Mouse (Mus musculus): Measurements from ENCODE around the gene Zscan5b.
A peak's percentile ranks its signal among the peaks of the same experiment; 100 is the strongest.
"Not testable (repeated sequence)": the region's sequence is repeated elsewhere in the genome, so short reads cannot be mapped to it uniquely, and the experiment has no call there.

The Zscan5b gene

GRCm38 (mm10) chr7:6221978-6222377, at the start of gene Zscan5b:
TSS of gene Zscan5b (plus strand) at chr7:6222278.
- DNase-seq, result no peak

DNA sequence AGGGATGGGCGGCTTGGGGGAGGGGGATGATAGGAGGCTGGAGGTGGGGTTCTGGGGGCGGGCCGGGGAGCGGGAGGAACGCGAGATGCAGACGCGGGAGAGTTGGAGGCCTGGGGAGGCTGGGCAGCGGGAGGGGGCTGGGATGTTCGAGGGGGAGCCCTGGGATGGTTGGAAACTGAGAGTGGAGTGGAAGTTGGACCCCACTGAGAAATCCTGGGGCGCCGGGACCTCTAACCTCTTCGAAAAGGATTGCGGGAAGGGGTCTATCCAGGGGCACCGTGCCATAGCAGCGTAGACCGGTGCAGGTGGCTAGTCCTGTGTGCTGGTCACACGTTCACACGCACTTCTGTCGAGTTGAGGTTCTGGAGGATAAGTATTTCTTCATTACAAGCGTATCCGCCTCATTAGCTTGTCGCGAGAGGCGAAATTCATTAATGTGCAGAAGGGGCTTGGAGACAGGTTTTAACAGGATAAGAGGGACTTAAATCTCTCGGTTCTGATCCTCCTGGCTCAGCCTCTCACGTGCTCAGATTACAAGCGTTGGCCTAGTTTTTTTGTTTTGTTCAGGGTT, 49.3 kb upstream of the Zscan5b start:
- DNase-seq, result no peak

GRCm38 (mm10) chr7:6173872-6174271, 48.2 kb upstream of the Zscan5b start:
- no peak for DNase-seq

DNA sequence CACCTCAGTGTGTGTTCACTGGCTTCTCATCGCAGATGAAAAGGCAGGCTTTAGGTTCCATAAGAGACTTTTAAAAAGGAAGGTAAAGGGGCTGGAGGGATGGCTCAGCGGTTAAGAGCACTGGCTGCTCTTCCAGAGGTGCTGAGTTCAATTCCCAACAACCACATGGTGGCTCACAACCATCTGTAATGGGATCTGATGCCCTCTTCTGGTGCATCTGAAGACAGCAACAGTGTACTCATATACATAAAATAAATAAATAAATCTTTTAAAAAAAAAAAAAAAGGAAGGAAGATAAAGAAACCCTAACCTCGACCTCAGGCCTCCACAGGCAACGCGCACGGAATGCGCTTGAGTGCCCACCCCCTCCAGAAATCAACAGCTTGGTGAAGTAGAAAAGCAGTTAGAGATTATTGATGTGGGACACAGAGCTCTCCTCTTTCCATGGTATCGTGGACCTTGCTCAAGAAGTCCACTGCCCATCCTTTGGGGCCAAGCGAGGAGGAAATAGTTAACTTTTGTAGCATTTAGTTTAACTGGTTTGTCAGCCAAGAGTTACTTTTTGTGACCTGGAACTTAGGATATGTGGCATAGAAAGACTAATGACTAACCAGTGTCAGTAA, 47.6 kb upstream of the Zscan5b start:
- DNase-seq, result peak; percentile 23

DNA sequence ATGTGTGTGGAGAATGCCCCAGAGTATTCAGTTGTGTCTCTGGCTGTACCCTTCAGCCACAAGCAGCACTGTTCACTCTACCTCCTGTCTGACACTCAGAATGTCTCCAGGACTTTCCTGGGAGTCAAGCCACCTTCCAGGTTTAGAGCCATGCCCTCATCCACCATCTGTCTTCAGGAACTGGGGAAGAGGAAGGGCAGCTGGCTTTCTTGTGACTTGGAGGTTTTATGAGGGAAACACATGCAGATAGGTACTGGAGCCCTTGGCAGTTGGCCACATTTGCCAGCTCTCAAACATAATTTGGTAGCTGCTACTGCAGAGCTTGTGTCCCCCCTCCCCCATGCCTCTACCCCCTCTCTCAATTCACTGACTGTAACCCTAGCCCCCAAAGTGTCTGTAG, 43.1 kb upstream of the Zscan5b start:
- no peak for DNase-seq

DNA sequence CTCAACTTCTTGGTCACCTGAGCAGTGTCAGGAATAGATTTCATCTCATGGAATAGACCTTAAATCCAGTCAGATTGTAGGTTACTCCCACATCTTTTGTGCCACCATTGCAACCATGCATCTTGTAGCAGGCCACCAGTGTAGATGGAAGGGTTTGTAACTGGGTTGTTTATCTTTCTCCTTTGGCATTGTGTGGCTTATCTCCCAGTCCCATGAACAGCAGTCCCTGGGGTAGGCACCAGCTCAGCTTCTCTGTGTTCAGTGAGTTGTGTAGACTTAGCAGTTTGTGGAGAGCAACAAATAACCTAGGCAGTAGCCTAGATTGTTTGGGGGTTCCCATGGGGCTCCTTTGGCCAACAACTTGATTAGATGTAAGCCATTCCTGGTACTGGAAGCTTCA, 39.2 kb upstream of the Zscan5b start:
- DNase-seq, result no peak

DNA sequence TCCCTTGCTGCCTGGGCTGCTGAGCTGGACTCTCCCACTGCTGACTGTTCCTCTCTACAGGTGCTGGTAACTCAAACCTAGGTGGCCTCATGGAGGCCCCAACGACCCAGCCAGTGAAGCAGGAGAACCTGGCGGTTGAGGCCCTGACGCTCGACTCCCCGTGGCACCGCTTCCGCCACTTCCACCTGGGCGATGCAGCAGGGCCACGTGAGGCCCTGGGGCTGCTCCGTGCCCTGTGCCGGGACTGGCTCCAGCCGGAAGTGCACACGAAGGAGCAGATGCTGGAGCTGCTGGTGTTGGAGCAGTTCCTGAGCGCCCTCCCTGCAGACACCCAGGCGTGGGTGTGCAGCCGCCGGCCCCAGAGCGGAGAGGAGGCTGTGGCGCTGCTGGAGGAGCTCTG, 38.3 kb upstream of the Zscan5b start:
- DNase-seq, result no peak

GRCm38 (mm10) chr7:6184521-6184920, 37.6 kb upstream of the Zscan5b start:
- DNase-seq, result no peak

DNA sequence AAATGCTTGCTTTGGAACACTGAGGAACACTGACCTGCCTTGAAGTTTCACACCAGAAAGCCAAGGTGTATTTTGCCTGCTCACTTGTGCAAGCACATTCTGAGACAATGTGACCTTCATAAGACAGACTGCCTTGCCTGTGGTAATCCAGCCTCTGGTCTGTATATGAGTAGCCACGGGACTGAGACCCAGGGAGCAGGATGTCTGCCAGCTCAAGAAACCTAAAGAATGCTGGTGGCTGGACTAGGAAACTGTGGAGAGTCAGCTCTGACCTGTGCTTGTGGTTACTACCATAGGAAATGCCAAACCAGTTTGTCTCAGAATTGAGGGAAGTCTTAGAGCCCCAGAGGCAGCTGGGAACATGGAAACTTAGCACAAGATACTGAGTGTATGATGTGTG, 36.7 kb upstream of the Zscan5b start:
- no peak for DNase-seq

DNA sequence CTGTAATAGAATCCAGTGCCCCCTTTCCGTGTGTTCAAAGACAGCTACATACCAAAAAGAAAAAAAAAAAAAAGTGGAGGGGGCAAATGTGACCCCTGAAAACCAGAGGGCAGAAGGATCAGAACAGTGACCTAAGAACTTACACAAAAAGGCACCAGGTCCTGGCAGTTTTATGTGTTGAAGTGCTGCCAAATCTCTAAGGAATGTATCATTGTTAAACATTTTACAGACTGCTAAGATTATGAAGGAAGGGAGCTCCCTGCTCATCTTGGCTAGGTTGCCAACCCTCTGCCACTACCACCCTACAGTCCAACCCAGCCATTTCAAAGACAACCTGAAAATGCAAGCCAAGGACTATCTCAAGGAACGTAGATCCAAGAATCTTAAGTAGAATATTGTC, 35.9 kb upstream of the Zscan5b start:
- no peak for DNase-seq

DNA sequence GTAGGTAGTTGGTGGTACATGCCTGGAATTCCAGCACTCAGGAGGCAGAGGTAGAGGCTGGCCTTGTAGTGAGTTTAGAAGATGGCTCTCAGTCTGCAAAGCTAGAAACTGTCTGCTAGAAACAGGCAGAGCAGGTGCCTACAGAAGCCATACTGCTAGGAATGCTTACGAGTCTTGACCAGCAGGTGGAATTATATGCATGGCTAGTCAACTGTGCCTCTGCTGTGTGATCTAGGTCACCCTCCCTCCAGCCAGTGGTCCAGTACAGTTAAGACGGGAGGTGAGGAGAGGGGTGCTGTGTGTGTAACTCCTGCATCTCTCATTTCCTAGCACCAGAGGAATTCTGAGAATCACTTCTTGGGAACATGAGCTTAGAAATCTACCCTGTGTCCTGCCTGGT, 35.3 kb upstream of the Zscan5b start:
- no peak for DNase-seq

GRCm38 (mm10) chr7:6189542-6189941, 32.5 kb upstream of the Zscan5b start:
- DNase-seq, result no peak

DNA sequence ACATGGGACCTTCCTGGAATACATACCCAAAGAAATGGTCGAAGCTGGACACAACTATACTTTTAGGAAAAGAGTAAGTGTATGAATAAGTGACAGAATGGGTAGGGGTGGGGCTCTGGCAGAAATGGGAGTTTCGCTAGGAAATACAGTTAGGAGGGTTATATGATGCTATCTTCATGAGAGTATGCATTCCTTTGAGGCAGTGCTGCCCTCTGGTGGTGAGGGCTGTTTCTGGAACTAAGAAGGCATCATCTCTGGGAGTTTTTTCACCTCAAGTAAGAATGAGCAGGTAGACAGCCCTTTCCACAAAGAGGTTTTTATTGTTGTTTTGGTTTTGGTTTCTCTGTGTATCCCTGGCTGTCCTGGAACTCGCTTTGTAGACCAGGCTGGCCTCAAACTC, 30.7 kb upstream of the Zscan5b start:
- peak; percentile 80 for DNase-seq

- DNase-seq, result peak; percentile 69
Observed at GRCm38 (mm10) chr7:6194129-6194528, 27.9 kb upstream of the Zscan5b start.

DNA sequence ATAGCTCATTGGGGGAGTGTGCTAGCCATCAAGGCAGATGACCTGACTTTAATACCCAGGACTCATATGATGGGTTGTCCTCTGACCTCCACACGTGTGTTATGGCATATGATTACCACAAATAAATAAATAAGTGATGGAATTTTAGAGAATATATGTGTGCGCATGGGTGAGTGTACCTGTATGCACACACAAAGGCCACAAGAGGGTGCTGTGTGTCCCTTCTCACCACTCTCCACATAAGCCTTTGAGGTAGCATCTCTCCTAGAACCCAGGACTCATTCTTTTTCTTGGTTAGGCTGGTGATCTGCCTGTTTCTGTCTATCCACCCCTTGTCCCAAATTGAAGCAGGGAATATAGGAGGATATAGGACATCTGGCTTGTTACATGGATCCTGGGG, 26.3 kb upstream of the Zscan5b start:
- no peak for DNase-seq

GRCm38 (mm10) chr7:6196790-6197189, 25.3 kb upstream of the Zscan5b start, which contains the start of gene Galp:
TSS of gene Galp (plus strand) at chr7:6197090.
- DNase-seq, result no peak

- DNase-seq, result no peak
Observed at GRCm38 (mm10) chr7:6204200-6204599, 17.9 kb upstream of the Zscan5b start.

DNA sequence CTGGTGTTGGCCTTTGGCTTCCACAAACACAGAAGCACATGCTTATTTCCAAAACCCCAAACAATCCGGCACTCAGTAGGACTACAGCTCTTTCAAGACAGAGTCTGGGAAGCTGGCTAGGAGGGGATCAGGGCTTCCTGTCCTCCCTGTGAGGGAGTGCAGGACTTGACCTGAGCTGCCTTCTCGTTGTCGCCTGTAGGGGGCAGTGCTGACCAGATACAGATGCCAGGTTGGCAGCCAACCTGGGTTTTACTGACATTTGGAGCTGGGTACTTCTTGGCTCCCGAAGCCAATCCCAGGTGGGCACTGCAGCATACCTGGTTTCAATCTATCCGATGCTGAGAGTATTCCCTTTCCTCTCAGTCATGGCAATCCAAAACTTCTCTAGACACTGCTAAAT, 8.9 kb upstream of the Zscan5b start:
- peak; percentile 28 for DNase-seq

DNA sequence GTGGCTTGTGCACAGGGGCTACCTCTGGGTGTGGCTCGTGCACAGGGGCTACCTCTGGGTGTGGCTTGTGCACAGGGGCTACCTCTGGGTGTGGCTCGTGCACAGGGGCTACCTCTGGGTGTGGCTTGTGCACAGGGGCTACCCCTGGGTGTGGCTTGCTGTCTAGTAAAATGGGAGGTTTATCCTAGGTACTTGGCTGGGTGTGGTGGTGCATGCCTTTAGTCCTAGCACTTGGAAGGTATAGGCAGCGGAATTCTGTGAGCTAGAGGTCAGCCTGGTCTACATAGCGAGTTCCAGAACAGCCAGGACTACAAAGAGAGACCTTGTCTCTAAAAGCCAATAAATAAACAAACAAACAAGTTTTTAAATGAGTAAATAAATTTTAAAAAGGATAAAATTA, 7.4 kb upstream of the Zscan5b start:
- not testable (repeated sequence) for DNase-seq

DNA sequence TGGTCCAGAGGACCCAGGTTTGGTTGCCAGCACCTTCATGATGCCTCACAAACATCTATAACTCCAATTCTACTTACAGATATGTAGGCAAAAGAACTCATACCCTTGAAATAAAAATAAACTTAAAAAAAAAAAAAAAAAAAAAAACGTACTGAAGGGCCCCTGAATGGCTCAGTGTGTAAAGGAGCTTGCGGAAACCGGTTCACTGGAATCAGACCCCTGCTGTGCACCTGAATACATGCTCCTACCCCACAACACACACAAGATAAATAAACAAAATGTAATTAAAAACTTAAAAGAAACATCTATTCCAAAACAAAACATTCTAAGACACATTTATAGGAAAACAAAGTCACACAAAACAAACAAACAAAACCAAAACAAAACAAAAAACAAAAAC, 1.9 kb upstream of the Zscan5b start:
- no peak for DNase-seq

GRCm38 (mm10) chr7:6228491-6228890, 6.4 kb downstream of the Zscan5b start:
- DNase-seq, result not testable (repeated sequence)

GRCm38 (mm10) chr7:6239787-6240186, 17.7 kb downstream of the Zscan5b start:
- DNase-seq, result no peak

- DNase-seq, result peak; percentile 45
Observed at GRCm38 (mm10) chr7:6240841-6241425, 18.9 kb downstream of the Zscan5b start.

Data from thymus, postnatal 14 days (tissue).